Mouse (Mus musculus): ENCODE measurements around the gene Gm47959. TPM values are rescaled to one million over a fixed set of nuclear protein-coding genes. Genes with fewer than 3 reads are reported as not detected.

Gene Gm47959
- polyA plus RNA-seq, 1 experiment from 2014 or later = not detected

DNA sequence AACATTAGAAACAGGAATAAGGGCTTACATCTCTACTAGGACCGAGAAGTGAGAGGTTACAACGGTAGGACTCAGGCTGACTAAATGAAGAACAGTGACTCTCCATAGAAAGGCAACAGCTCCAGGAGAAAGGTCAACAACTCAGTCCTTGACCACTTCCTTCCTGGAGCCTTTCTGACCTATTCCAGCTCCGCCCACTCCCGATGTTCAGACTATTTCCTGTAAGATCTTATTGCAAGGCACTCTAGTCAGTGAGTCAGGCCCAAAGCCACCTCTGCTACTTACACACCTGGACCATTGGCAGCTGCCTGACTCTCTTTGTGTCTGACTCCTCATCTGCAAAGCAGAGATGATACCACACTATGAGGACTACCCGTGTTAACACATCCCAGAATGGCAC lies 24.6 kb upstream of the Gm47959 start:
- ATAC-seq (replicated peaks; ENCODE audit: insufficient number of reproducible peaks, low FRiP score, low TSS enrichment, low read depth) (no peak), DNase-seq (ENCODE audit: low spot score) (no peak)
- H3K27me3 ChIP-seq (ENCODE audit: control insufficient read depth, insufficient read depth, low read length) = no peaks in the 10 kb centered on the region
- no peak overlapping the region for H3K9ac ChIP-seq (replicated peaks; ENCODE audit: low read length)
- no peaks in the 10 kb centered on the region for H3K9me3 ChIP-seq (replicated peaks; ENCODE audit: control insufficient read depth, low read length)
- no peak overlapping the region for H3K27ac ChIP-seq (replicated peaks; ENCODE audit: low read depth, low read length)
- 75% methylated on average over 5 of the region's 5 CpGs for WGBS
- H3K36me3 ChIP-seq (replicated peaks; ENCODE audit: control insufficient read depth, insufficient read depth, low read depth, low read length) = no peaks in the 10 kb centered on the region
- H3K4me1 ChIP-seq (ENCODE audit: control insufficient read depth, insufficient read depth, low read length) = no peaks in the 10 kb centered on the region
- no peak overlapping the region for H3K4me2 ChIP-seq (ENCODE audit: low read depth, low read length)
- H3K4me3 ChIP-seq (ENCODE audit: low read depth, low read length) = no peak overlapping the region

DNA sequence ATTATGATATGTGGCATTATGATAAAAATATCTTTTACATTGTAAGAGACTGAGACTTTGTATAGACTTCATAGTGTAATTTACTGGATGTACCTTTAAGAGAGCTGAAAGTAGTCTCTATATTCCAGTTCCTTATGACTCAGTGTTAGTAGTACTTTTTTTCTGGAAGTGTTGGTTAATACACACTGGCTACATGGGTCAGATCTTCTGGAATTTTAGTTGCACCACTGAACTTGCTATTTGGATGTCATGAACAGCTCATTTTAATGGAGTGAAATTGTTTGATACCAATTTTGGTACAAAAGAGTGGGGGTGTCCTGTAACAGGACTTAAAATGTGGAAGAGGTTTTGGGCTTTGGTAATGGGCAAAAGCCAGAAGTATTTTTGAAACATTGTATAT lies 22.5 kb upstream of the Gm47959 start:
- Histone ChIP-seq H3K4me1 (ENCODE audit: control insufficient read depth, insufficient read depth, low read length) (no peaks in the 10 kb centered on the region), H3K4me3 (ENCODE audit: low read depth, low read length) (no peak overlapping the region), H3K4me2 (ENCODE audit: low read depth, low read length) (no peak overlapping the region), H3K9ac (replicated peaks; ENCODE audit: low read length) (no peak overlapping the region), H3K27me3 (ENCODE audit: control insufficient read depth, insufficient read depth, low read length) (no peaks in the 10 kb centered on the region), H3K27ac (replicated peaks; ENCODE audit: low read depth, low read length) (no peak overlapping the region), H3K36me3 (replicated peaks; ENCODE audit: control insufficient read depth, insufficient read depth, low read depth, low read length) (no peaks in the 10 kb centered on the region), H3K9me3 (replicated peaks; ENCODE audit: control insufficient read depth, low read length) (no peaks in the 10 kb centered on the region)
- DNase-seq (ENCODE audit: low spot score) (no peak), ATAC-seq (replicated peaks; ENCODE audit: insufficient number of reproducible peaks, low FRiP score, low TSS enrichment, low read depth) (no peak)

DNA sequence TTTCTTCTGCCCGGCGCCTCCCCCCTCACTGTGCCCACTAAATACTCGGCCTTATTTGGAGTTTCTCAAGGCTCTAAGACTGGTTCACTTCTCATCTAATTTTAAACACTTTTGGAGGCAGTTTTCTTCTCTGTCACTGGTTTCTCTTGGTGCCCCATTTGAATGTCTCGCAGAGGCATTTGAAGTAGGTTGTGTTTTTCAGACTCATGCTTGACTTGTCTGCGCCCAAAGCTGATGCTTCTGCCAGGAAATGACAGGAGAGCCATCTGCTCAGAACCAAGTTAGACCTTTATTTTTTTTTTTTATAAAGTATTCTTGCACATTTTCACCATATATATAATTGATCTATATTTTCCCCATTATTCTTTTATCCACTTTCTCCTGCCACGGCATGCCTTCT lies 13.6 kb upstream of the Gm47959 start:
- peaks cover 3% of the 10 kb centered on the region; the same call in 1 of the 2 replicates for H3K9me3 ChIP-seq (replicated peaks; ENCODE audit: control insufficient read depth, low read length)
- H3K4me2 ChIP-seq (ENCODE audit: low read depth, low read length) = no peak overlapping the region
- H3K9ac ChIP-seq (replicated peaks; ENCODE audit: low read length) = no peak overlapping the region
- ATAC-seq (replicated peaks; ENCODE audit: insufficient number of reproducible peaks, low FRiP score, low TSS enrichment, low read depth) (no peak), DNase-seq (ENCODE audit: low spot score) (no peak)
- no peaks in the 10 kb centered on the region for H3K36me3 ChIP-seq (replicated peaks; ENCODE audit: control insufficient read depth, insufficient read depth, low read depth, low read length)
- no peaks in the 10 kb centered on the region for H3K4me1 ChIP-seq (ENCODE audit: control insufficient read depth, insufficient read depth, low read length)
- H3K4me3 ChIP-seq (ENCODE audit: low read depth, low read length) = no peak overlapping the region
- H3K27me3 ChIP-seq (ENCODE audit: control insufficient read depth, insufficient read depth, low read length) = no peaks in the 10 kb centered on the region
- WGBS = 92% methylated on average over 6 of the region's 6 CpGs
- no peak overlapping the region for H3K27ac ChIP-seq (replicated peaks; ENCODE audit: low read depth, low read length)

DNA sequence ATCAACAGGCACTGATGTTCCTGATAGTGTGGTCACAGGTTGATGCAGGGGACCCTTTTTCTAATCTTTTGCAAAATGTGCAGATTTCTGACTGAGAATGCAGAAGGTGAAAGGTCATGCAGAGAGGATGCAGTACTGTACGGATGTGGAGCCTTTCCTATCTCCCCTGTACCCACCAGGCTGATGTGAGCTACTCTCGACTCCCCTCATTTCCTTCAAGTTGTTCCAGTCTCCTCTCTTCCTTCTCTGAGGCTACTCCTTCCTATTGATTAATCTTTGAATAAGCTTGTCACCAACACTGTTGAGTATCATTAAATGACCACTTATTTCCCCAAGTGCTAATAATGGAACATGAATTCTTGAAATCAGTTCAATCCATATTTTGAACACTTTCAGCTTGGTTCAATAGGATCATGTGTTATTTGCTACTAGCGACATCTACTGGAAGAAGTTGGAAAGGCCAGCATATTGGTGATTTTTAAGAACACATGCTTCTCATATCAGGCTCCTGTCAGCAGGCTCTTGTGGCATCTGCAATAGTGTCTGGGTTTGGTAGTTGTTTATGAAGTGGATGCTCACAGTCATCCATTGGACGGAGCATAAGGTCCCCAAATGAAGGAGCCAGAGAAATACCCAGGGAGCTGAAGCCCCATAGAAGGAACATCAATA lies 12.7 kb upstream of the Gm47959 start:
- no peaks in the 10 kb centered on the region for H3K4me1 ChIP-seq (ENCODE audit: control insufficient read depth, insufficient read depth, low read length)
- peaks cover 3% of the 10 kb centered on the region; the same call in 1 of the 2 replicates for H3K9me3 ChIP-seq (replicated peaks; ENCODE audit: control insufficient read depth, low read length)
- no peaks in the 10 kb centered on the region for H3K36me3 ChIP-seq (replicated peaks; ENCODE audit: control insufficient read depth, insufficient read depth, low read depth, low read length)
- ATAC-seq (replicated peaks; ENCODE audit: insufficient number of reproducible peaks, low FRiP score, low TSS enrichment, low read depth) (0 out of 2 replicates have a peak, but pooled peaks have one; percentile 67), DNase-seq (ENCODE audit: low spot score) (peak; percentile 84)
- no peak overlapping the region for H3K27ac ChIP-seq (replicated peaks; ENCODE audit: low read depth, low read length)
- H3K9ac ChIP-seq (replicated peaks; ENCODE audit: low read length) = no peak overlapping the region
- no peaks in the 10 kb centered on the region for H3K27me3 ChIP-seq (ENCODE audit: control insufficient read depth, insufficient read depth, low read length)
- no peak overlapping the region for H3K4me2 ChIP-seq (ENCODE audit: low read depth, low read length)
- H3K4me3 ChIP-seq (ENCODE audit: low read depth, low read length) = no peak overlapping the region
- 32% methylated on average over 4 of the region's 4 CpGs for WGBS

DNA sequence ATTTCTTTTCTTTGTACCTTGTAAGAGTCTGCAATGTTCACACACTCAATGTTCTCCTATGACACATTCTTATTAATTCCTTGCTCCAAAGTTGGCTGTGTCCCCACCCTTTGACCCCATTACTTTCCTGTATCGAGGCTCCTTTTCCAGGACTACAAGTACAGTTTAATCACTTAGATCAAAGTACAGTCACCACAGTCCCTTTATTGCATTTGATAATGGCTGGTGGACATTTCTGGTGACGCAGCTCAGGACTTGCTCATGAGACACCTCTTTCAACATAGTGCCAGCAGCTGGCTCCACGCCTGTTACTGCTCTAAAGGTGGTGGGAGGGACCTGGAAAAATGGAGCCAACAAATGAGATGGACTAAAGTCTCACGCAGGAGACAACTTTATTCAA lies 9.3 kb upstream of the Gm47959 start:
- Histone ChIP-seq H3K27me3 (ENCODE audit: control insufficient read depth, insufficient read depth, low read length) (no peaks in the 10 kb centered on the region), H3K9ac (replicated peaks; ENCODE audit: low read length) (no peak overlapping the region), H3K27ac (replicated peaks; ENCODE audit: low read depth, low read length) (no peak overlapping the region), H3K36me3 (replicated peaks; ENCODE audit: control insufficient read depth, insufficient read depth, low read depth, low read length) (no peaks in the 10 kb centered on the region), H3K4me1 (ENCODE audit: control insufficient read depth, insufficient read depth, low read length) (no peaks in the 10 kb centered on the region), H3K4me3 (ENCODE audit: low read depth, low read length) (no peak overlapping the region), H3K4me2 (ENCODE audit: low read depth, low read length) (no peak overlapping the region), H3K9me3 (replicated peaks; ENCODE audit: control insufficient read depth, low read length) (no peaks in the 10 kb centered on the region)
- DNase-seq (ENCODE audit: low spot score) (no peak), ATAC-seq (replicated peaks; ENCODE audit: insufficient number of reproducible peaks, low FRiP score, low TSS enrichment, low read depth) (no peak)
- WGBS = 77% methylated on average over 4 of the region's 4 CpGs

- Histone ChIP-seq H3K27me3 (ENCODE audit: control insufficient read depth, insufficient read depth, low read length) (no peaks in the 10 kb centered on the region), H3K9me3 (replicated peaks; ENCODE audit: control insufficient read depth, low read length) (no peaks in the 10 kb centered on the region), H3K4me3 (ENCODE audit: low read depth, low read length) (no peak overlapping the region), H3K27ac (replicated peaks; ENCODE audit: low read depth, low read length) (no peak overlapping the region), H3K9ac (replicated peaks; ENCODE audit: low read length) (no peak overlapping the region), H3K36me3 (replicated peaks; ENCODE audit: control insufficient read depth, insufficient read depth, low read depth, low read length) (no peaks in the 10 kb centered on the region), H3K4me2 (ENCODE audit: low read depth, low read length) (no peak overlapping the region), H3K4me1 (ENCODE audit: control insufficient read depth, insufficient read depth, low read length) (no peaks in the 10 kb centered on the region)
- DNase-seq (ENCODE audit: low spot score) (no peak), ATAC-seq (replicated peaks; ENCODE audit: insufficient number of reproducible peaks, low FRiP score, low TSS enrichment, low read depth) (no peak)
- WGBS = 82% methylated on average over 3 of the region's 3 CpGs
These were observed 8.8 kb upstream of the Gm47959 start for GRCm38 (mm10) chr1:82991596-82991995.

DNA sequence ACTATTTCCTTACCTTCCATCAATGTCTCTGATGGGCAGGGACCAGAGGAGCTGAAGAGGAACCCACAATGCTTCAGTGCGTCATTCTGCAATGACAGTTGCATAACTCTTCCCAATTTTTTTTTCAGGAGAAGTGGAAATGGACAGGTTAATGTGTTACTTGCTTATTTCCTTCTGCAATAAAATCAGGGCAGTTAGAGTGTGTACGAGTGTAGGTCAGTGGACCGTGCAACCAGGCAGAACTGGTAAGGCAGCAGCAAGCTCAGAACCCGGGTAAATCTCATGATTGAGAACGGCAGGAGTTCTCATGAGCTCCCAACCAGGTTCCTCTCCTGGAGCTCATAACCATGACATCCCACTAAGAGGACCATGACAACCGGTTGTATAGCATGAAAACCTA lies 8.3 kb upstream of the Gm47959 start:
- Histone ChIP-seq H3K27ac (replicated peaks; ENCODE audit: low read depth, low read length) (no peak overlapping the region), H3K9ac (replicated peaks; ENCODE audit: low read length) (no peak overlapping the region), H3K4me2 (ENCODE audit: low read depth, low read length) (no peak overlapping the region), H3K4me1 (ENCODE audit: control insufficient read depth, insufficient read depth, low read length) (no peaks in the 10 kb centered on the region), H3K27me3 (ENCODE audit: control insufficient read depth, insufficient read depth, low read length) (no peaks in the 10 kb centered on the region), H3K9me3 (replicated peaks; ENCODE audit: control insufficient read depth, low read length) (no peaks in the 10 kb centered on the region), H3K36me3 (replicated peaks; ENCODE audit: control insufficient read depth, insufficient read depth, low read depth, low read length) (no peaks in the 10 kb centered on the region), H3K4me3 (ENCODE audit: low read depth, low read length) (no peak overlapping the region)
- DNase-seq (ENCODE audit: low spot score) (no peak), ATAC-seq (replicated peaks; ENCODE audit: insufficient number of reproducible peaks, low FRiP score, low TSS enrichment, low read depth) (no peak)
- 88% methylated on average over 6 of the region's 6 CpGs for WGBS

DNA sequence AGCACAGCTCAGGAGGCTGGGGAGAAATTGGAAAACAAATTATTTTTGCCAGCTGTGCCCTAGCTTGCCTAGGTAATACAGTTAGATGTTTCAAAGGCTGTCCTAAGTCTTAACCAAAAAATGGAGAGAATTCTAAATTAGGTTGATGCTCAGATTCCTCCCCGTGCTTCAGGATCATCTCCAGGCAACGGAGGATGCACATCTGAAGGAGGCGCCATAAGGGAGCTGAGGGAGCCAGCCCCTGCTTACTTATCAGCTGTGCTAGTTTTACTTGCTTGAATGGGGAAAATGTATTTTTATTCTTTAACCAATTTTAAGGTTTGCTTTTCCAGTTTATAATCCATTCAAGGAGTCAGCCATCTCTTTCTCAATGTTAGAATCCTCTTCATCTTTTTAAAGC lies 6.4 kb upstream of the Gm47959 start:
- 82% methylated on average over 3 of the region's 3 CpGs for WGBS
- no peaks in the 10 kb centered on the region for H3K36me3 ChIP-seq (replicated peaks; ENCODE audit: control insufficient read depth, insufficient read depth, low read depth, low read length)
- H3K9me3 ChIP-seq (replicated peaks; ENCODE audit: control insufficient read depth, low read length) = no peaks in the 10 kb centered on the region
- H3K27ac ChIP-seq (replicated peaks; ENCODE audit: low read depth, low read length) = no peak overlapping the region
- ATAC-seq (replicated peaks; ENCODE audit: insufficient number of reproducible peaks, low FRiP score, low TSS enrichment, low read depth) = no peak
- no peaks in the 10 kb centered on the region for H3K4me1 ChIP-seq (ENCODE audit: control insufficient read depth, insufficient read depth, low read length)
- no peak overlapping the region for H3K4me3 ChIP-seq (ENCODE audit: low read depth, low read length)
- no peaks in the 10 kb centered on the region for H3K27me3 ChIP-seq (ENCODE audit: control insufficient read depth, insufficient read depth, low read length)
- no peak for DNase-seq (ENCODE audit: low spot score)
- no peak overlapping the region for H3K4me2 ChIP-seq (ENCODE audit: low read depth, low read length)
- H3K9ac ChIP-seq (replicated peaks; ENCODE audit: low read length) = no peak overlapping the region
